Mouse (Mus musculus) forebrain, postnatal 0 days (tissue): Measurements from ENCODE around the gene Use1. TPM values are rescaled to one million over a fixed set of nuclear protein-coding genes. Genes with fewer than 3 reads are reported as not detected.
"Not testable (repeated sequence)": the region's sequence is repeated elsewhere in the genome, so short reads cannot be mapped to it uniquely, and the experiment has no call there.

Source experiments
- ATAC-seq: fragments of 200-750 bp; cut with Nextera tagmentation; 2 replicates; pipeline ENCODE4 v1.8.0; 2017; ENCODE audit warnings: mild to moderate bottlenecking, moderate library complexity
- DNase-seq: peaks from one replicate; pipeline ENCODE4 v3.0.0-alpha.2; 2015
- H3K27ac ChIP-seq: fragments of 300-500 bp; sonication (generic); 2 replicates; pipeline ENCODE4 v1.5.1; 2014; ENCODE audit warnings: low read depth, mild to moderate bottlenecking, antibody characterized with exemption, low read length, moderate library complexity, mixed read lengths
- H3K27me3 ChIP-seq: fragments of 300-500 bp; sonication (generic); 2 replicates; pipeline ENCODE4 v1.6.1; 2014; ENCODE audit warnings: mild to moderate bottlenecking, low read length, mixed read lengths; ENCODE audit not compliant: insufficient read depth
- H3K36me3 ChIP-seq: fragments of 300-500 bp; sonication (generic); 2 replicates; pipeline ENCODE4 v1.6.1; 2014; ENCODE audit warnings: mild to moderate bottlenecking, moderate library complexity; ENCODE audit not compliant: insufficient read depth
- H3K4me1 ChIP-seq: fragments of 300-500 bp; sonication (generic); 2 replicates; pipeline ENCODE4 v1.6.1; 2014; ENCODE audit warnings: antibody characterized with exemption; ENCODE audit not compliant: insufficient read depth
- H3K4me2 ChIP-seq: fragments of 300-500 bp; sonication (generic); 2 replicates; pipeline ENCODE4 v1.6.1; 2014; ENCODE audit warnings: low read depth, mild to moderate bottlenecking, moderate library complexity
- H3K4me3 ChIP-seq: fragments of 300-500 bp; sonication (generic); 2 replicates; pipeline ENCODE4 v1.5.1; 2014; ENCODE audit warnings: low read depth, low read length, mixed read lengths
- H3K9ac ChIP-seq: fragments of 300-500 bp; sonication (generic); 2 replicates; pipeline ENCODE4 v1.6.1; 2014; ENCODE audit warnings: mild to moderate bottlenecking
- H3K9me3 ChIP-seq: fragments of 300-500 bp; sonication (generic); 2 replicates; pipeline ENCODE4 v1.6.1; 2016; ENCODE audit warnings: low read length
- CTCF ChIP-seq: sonication (generic); IDR thresholded peaks from 2 replicates; pipeline ENCODE4 v1.5.1; 2016; ENCODE audit warnings: antibody characterized with exemption, control low read depth, low read depth
- WGBS: fragments of 180-500 bp; shearing (Covaris S2); extraction: QIAGEN DNeasy Blood & Tissue Kit; methylation state at CpG from one replicate; pipeline ENCODE4 v1.1.7; 2014; 5-methylcytosine and 5-hydroxymethylcytosine counted together
- polyA plus RNA-seq: library from polyadenylated mRNA; unstranded; fragments of >200 nt; fragmentation: Nextera tagmentation; extraction: Ambion mirVana; gene quantifications from 2 replicates; pipeline ENCODE4 v1.2.1, GENCODE M21; 2015
- total RNA-seq: library from RNA; depleted of rRNA; stranded (reverse); fragments of >200 nt; gene quantifications from 2 replicates; pipeline ENCODE4 v1.2.3, GENCODE M21; 2014; rRNA removed

Gene Use1
- total RNA-seq: 148 and 195 TPM in 2 replicates
- polyA plus RNA-seq: 124 and 140 TPM in 2 replicates

- H3K9ac ChIP-seq: peak within 1 kb of the TSS; percentile 67
- WGBS: under 1% methylated on average over 56 of the region's 56 CpGs
- no peaks in the 10 kb centered on the region for H3K9me3 ChIP-seq
- DNase-seq (peak; percentile 95), ATAC-seq (peak; percentile 83)
- no peaks in the 10 kb centered on the region for H3K27me3 ChIP-seq
- peaks cover 6% of the 10 kb centered on the region; the same call in 1 of the 2 replicates for H3K4me1 ChIP-seq
- peaks cover 13% of the 10 kb centered on the region for H3K36me3 ChIP-seq
- peak within 1 kb of the TSS; percentile 59 for H3K4me3 ChIP-seq
- peak within 1 kb of the TSS; percentile 90 for H3K27ac ChIP-seq
- TF ChIP-seq CTCF: no peak
- peak within 1 kb of the TSS; percentile 89 for H3K4me2 ChIP-seq
Observed at GRCm38 (mm10) chr8:71366771-71367528, at the start of gene Use1. Use1 (plus strand) TSS chr8:71366848.

DNA sequence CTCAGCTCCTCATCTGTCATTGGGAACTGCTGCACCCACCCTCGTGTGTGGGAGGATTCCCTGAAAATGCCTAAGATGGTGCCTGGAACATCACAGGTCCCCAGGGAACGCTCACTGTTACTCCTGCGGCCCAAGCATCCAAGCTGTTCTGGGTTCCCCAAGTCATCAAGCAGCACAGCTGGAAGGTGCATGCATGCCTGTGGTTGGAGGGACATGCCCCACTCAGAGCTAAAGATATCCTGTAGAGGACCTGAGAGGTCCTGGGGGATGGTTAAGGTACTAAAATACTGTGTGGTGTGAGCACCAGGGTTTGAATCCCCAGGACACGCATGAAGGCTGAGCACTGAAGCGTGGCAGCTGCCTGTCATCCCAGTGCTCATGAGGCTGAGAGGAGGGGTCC is 48.0 kb upstream of the Use1 start:
- H3K9ac ChIP-seq, H3K4me3 ChIP-seq, H3K27ac ChIP-seq, H3K9me3 ChIP-seq, DNase-seq, ATAC-seq, H3K4me2 ChIP-seq, H3K4me1 ChIP-seq, H3K27me3 ChIP-seq: not testable (repeated sequence)
- WGBS: 93% methylated on average over 5 of the region's 5 CpGs
- peaks cover 23% of the 10 kb centered on the region for H3K36me3 ChIP-seq

- peaks cover 35% of the 10 kb centered on the region for H3K36me3 ChIP-seq
- H3K27me3 ChIP-seq, H3K4me2 ChIP-seq, H3K9ac ChIP-seq, DNase-seq, H3K27ac ChIP-seq, H3K4me1 ChIP-seq, H3K9me3 ChIP-seq, H3K4me3 ChIP-seq, ATAC-seq: not testable (repeated sequence)
- WGBS: 97% methylated on average over 2 of the region's 2 CpGs
Observed at GRCm38 (mm10) chr8:71319760-71320159, 46.9 kb upstream of the Use1 start.

GRCm38 (mm10) chr8:71322939-71323338 is 43.7 kb upstream of the Use1 start:
- no peak for TF ChIP-seq CTCF
- no peaks in the 10 kb centered on the region for H3K9me3 ChIP-seq
- no peaks in the 10 kb centered on the region for H3K27me3 ChIP-seq
- ATAC-seq: no peak
- H3K4me2 ChIP-seq: no peak overlapping the region
- no peak for DNase-seq
- H3K36me3 ChIP-seq: peaks cover 56% of the 10 kb centered on the region
- H3K4me3 ChIP-seq: no peak overlapping the region
- no peak overlapping the region for H3K27ac ChIP-seq
- WGBS: 95% methylated on average over 3 of the region's 3 CpGs
- H3K9ac ChIP-seq: no peak overlapping the region
- H3K4me1 ChIP-seq: no peaks in the 10 kb centered on the region

- no peak for ATAC-seq
- Histone ChIP-seq H3K4me2 (no peak overlapping the region), H3K4me3 (no peak overlapping the region), H3K9me3 (no peaks in the 10 kb centered on the region), H3K9ac (no peak overlapping the region), H3K27me3 (no peaks in the 10 kb centered on the region), H3K4me1 (no peaks in the 10 kb centered on the region), H3K36me3 (peaks cover 71% of the 10 kb centered on the region), H3K27ac (no peak overlapping the region)
- peak; percentile 45 for TF ChIP-seq CTCF
- DNase-seq: no peak
- 100% methylated on average over 1 of the region's 1 CpGs for WGBS
Observed at GRCm38 (mm10) chr8:71324848-71325247, 41.8 kb upstream of the Use1 start.

DNA sequence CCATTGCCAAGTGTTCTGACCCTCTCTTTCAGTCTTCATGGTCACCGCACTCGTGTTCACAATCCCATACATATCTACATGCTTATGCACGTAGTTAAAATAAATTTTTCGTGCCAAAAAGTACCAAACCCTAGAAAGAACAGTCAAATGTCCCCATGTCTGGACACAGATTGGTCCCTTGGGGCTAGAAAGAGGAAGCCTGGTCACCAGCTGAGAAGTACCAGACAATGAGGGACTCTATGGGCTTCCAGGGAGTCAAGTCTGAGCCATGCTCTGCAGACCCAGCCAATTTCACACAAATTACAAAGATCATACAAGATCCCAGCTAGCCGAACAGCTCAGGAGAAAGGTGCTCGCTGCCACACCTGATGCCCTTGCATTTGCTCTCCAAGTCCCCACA is 28.8 kb upstream of the Use1 start:
- H3K4me3 ChIP-seq, DNase-seq, H3K9me3 ChIP-seq, H3K4me1 ChIP-seq, H3K27ac ChIP-seq, H3K9ac ChIP-seq, ATAC-seq, H3K4me2 ChIP-seq, H3K27me3 ChIP-seq: not testable (repeated sequence)
- WGBS: 93% methylated on average over 6 of the region's 6 CpGs
- peaks cover 65% of the 10 kb centered on the region for H3K36me3 ChIP-seq

GRCm38 (mm10) chr8:71340625-71341024 is 26.0 kb upstream of the Use1 start:
- no peak overlapping the region for H3K9ac ChIP-seq
- H3K27ac ChIP-seq: no peak overlapping the region
- H3K9me3 ChIP-seq: no peaks in the 10 kb centered on the region
- peaks cover 74% of the 10 kb centered on the region for H3K36me3 ChIP-seq
- no peak overlapping the region for H3K4me3 ChIP-seq
- no peaks in the 10 kb centered on the region for H3K4me1 ChIP-seq
- H3K27me3 ChIP-seq: no peaks in the 10 kb centered on the region
- TF ChIP-seq CTCF: peak; percentile 45
- ATAC-seq: no peak
- peak; percentile 2 for DNase-seq
- H3K4me2 ChIP-seq: no peak overlapping the region
- 82% methylated on average over 5 of the region's 5 CpGs for WGBS
